Mouse (Mus musculus) gonadal fat pad, adult 2 months (tissue): ENCODE results near the gene Sptbn2. TPM values are rescaled to one million over a fixed set of nuclear protein-coding genes. Genes with fewer than 3 reads are reported as not detected.

ENCODE experiments used
- DNase-seq: peaks from one replicate; pipeline ENCODE4 v3.0.0-alpha.2; 2012; ENCODE audit warnings: low read depth
- polyA plus RNA-seq: library from polyadenylated mRNA; depleted of rRNA; stranded (reverse); fragments of >200 nt; gene quantifications from 2 replicates; pipeline ENCODE4 v1.2.3, GENCODE M21; 2012; rRNA removed

Sptbn2 gene
- polyA plus RNA-seq, 1 experiment, result 3.2 TPM

- DNase-seq, result no peak
These were observed 74.2 kb downstream of the Sptbn2 start for GRCm38 (mm10) chr19:4785206-4785605.

GRCm38 (mm10) chr19:4786313-4786712, 75.3 kb downstream of the Sptbn2 start:
- DNase-seq, result peak; percentile 42

DNA sequence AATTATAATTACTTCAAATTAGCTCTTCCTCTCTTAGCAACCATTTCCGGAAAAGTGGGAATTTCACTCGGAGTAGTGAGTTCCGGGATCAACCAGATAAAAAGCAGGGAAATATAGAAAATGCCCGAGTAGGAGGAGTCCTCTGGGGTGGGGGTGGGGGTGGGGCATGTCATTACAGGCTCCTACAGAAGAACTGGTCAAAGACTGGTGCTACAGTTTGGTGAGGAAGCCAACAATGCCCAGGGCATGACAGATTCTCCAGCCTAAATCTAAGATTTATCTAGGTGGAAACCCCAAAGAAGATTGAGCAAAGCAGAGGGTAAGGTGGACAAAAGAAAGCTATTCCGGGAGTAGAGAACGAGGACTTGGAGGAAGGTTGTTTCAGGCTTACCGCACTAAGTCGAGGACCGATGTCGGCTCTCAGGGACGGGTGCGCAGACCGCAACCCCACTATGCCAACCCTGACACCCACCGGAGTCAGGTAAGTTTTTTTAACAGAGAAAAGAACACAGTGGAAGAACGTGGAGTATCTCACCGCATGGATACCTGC, 82.4 kb downstream of the Sptbn2 start:
- no peak for DNase-seq

DNA sequence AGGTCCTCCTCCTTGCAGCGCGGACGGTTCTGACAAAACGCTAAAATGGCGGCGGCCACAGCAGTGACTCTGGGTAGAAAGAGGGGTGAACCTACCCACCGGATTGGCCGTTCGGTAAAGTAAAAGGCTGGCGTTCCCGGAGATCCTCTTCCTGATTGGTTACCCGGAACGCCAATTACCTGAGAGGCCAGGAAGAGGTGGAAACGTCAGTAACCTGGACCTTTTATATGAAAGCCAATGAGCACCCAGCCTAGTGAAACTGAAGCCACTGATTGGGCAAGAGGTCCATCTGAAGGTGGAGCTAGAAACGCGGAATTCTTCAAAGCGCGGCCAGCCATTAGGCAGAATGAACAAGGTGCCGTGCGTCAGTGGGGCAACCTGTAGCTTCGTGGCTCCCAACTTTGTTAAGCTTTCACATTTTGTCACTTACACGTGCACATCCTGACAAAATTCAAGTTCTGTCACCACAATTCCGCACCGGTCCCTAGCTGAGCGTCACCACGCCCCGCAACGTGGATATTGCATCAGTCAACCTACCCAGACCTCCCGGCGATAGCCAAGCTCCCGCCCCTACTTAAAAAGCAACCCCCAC, 83.0 kb downstream of the Sptbn2 start, which contains the start of gene Rbm4:
TSS of gene Rbm4 (minus strand) at position 71 of the 592 bp plus-strand sequence.
- DNase-seq, result peak; percentile 99

DNA sequence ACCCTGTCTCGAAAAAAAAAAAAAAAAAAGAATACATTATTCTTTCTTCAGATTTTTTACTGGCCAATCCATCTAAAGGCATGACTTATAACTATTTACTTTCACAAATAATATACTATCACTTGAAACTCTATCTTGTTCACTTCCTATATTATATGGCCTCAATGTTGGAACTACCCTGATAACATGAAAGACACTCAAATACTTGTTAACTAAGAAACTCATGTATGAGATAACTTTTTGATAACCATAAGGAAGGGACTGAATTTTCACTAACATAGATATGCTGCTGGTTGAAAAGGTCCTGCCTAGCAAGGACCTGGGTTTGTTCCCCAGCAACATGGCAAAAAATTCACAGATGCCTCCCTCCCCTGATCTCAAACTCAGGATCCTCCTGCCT, 85.0 kb downstream of the Sptbn2 start:
- DNase-seq, result no peak

DNA sequence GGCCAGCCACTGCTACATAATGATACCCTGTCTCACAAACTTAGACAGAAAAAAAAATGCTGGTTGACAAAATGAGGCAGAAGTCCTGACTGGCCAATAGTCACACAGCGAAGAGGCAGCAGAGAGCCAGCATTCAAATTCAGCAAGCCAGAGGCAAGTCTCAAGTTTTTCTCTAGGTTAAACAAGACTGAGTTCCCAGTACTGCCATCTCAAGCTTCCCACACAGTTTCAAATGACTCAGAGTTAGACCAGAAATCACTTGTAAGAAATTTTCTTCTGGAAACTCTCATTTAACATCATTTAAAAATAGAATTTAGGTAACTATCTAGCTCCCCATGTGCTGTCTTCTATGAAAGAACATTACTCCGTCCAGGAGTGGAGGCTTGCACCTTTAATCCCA, 86.9 kb downstream of the Sptbn2 start:
- DNase-seq, result no peak

GRCm38 (mm10) chr19:4799083-4799482, 88.1 kb downstream of the Sptbn2 start:
- DNase-seq, result no peak

Other genes starting within 250 kb of the Sptbn2 start
- gene Syt12, start 233.7 kb upstream of the Sptbn2 start, polyA plus RNA-seq, result 73.8 and 88.6 TPM in 2 replicates
- gene 2010003K11Rik, start 212.6 kb upstream of the Sptbn2 start, polyA plus RNA-seq, result 6.5 and 11.0 TPM in 2 replicates
- 249 and 264 TPM in 2 replicates for gene Pcx, start 200.7 kb upstream of the Sptbn2 start, polyA plus RNA-seq
- 10.1 and 11.0 TPM in 2 replicates for gene Lrfn4, start 95.5 kb upstream of the Sptbn2 start, polyA plus RNA-seq
- 86.0 and 90.7 TPM in 2 replicates for gene Rce1, start 85.5 kb upstream of the Sptbn2 start, polyA plus RNA-seq
- 1.0 and 3.3 TPM in 2 replicates for gene Gm960, start 12.5 kb upstream of the Sptbn2 start, polyA plus RNA-seq
- 7.6 and 8.0 TPM in 2 replicates for gene Rbm4b, start 45.3 kb downstream of the Sptbn2 start, polyA plus RNA-seq
- 37.5 and 38.3 TPM in 2 replicates for gene Rbm4, start 82.7 kb downstream of the Sptbn2 start, polyA plus RNA-seq
- gene Gm21992, start 100.4 kb downstream of the Sptbn2 start, polyA plus RNA-seq, result 15.7 and 22.5 TPM in 2 replicates
- gene Rbm14, start 100.5 kb downstream of the Sptbn2 start, polyA plus RNA-seq, result 33.6 and 35.1 TPM in 2 replicates
- gene Ccs, start 128.2 kb downstream of the Sptbn2 start, polyA plus RNA-seq, result 50.6 and 67.6 TPM in 2 replicates
- gene Ccdc87, start 128.2 kb downstream of the Sptbn2 start, polyA plus RNA-seq, result 0.22 and 0.36 TPM in 2 replicates
- gene Ctsf, start 144.0 kb downstream of the Sptbn2 start, polyA plus RNA-seq, result 96.1 and 114 TPM in 2 replicates
- gene Actn3, start 166.7 kb downstream of the Sptbn2 start, polyA plus RNA-seq, result 3.0 and 4.9 TPM in 2 replicates
- 31.4 and 38.7 TPM in 2 replicates for gene Zdhhc24, start 167.5 kb downstream of the Sptbn2 start, polyA plus RNA-seq
- gene Bbs1, start 195.5 kb downstream of the Sptbn2 start, polyA plus RNA-seq, result 4.2 and 6.4 TPM in 2 replicates
- gene Dpp3, start 217.1 kb downstream of the Sptbn2 start, polyA plus RNA-seq, result 87.4 and 96.6 TPM in 2 replicates
- 5.1 and 6.7 TPM in 2 replicates for gene Peli3, start 232.0 kb downstream of the Sptbn2 start, polyA plus RNA-seq